In the genomic region with DNA sequence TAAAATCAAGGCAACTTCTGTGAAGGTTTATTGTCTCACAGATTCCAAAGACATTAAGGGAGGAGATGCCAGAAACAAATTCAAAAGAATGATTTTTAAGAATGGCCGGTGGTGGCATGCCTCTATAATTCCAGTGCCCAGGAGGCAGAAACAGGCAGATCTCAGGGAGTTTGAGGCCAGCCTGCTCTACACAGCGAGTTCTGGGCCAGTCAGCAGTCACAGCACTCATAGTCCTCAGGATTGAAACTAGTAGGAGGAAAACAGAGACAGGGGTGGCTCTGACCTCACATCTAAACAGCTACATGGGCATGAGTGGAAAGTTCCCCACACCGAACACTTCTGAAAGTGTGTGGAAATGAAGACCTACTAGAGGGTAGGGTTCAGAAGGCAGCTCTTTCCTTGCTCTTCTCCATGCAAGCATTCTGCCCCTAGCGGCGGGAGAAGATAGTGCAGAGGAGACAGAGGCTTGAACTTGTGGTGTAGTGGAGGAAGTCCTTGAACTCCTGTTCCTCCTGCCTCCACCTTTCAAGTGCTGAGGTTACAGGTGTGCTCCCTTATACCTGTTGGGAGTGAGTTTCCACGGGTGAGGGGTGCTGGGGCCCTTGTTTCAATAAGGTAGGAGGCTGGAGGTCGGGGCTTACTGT, we compare ENCODE assay signal across 10 mouse cellular contexts. TPM values are rescaled to one million over a fixed set of nuclear protein-coding genes. Genes with fewer than 3 reads are reported as not detected.
A peak's percentile ranks its signal among the peaks of the same experiment; 100 is the strongest.
DNase-seq lines count a peak whose midpoint lies in the region; ATAC-seq and TF ChIP-seq lines count a peak whose summit lies in the region.
"Had no signal": no experiment of that assay in that cellular context is flagged by ENCODE, and none has a peak within 500 bp of the region (broad histone marks: within the 10 kb centered on the region; RNA-seq: fewer than 3 reads in every experiment).

No protein-coding gene starts in this region.

- H3K4me3 ChIP-seq in left cerebral cortex, adult 2 months, result no peak overlapping the region
- H3K4me3 ChIP-seq: heart, embryonic 15.5 days; neural tube, embryonic 13.5 days had no signal

- intact Hi-C loops in left cerebral cortex, adult 2 months (cut with DNase I), result no loop called here
- intact Hi-C loops in left cerebral cortex, postnatal 10 days (cut with DNase I), result no loop called here

- H3K27ac ChIP-seq in left cerebral cortex, adult 2 months, result no peak overlapping the region
- H3K27ac ChIP-seq: heart, embryonic 15.5 days; neural tube, embryonic 13.5 days had no signal

- DNase-seq in adrenal gland, adult 2 months, result peak; percentile 11
- DNase-seq in adrenal gland, postnatal 4 days (ENCODE audit: low spot score in 2 of 2), result no peak
- no peak for DNase-seq in left cerebral cortex, adult 2 months (ENCODE audit: extremely low spot score in 1 of 2, low spot score in 2 of 2)
- DNase-seq in left cerebral cortex, postnatal 10 days (ENCODE audit: extremely low spot score in 1 of 2, low spot score in 2 of 2), result no peak
- peak; percentile 42 for DNase-seq in c-Kit-positive CD71-positive TER-119-positive erythroid progenitor cells, embryonic 14.5 days (ENCODE audit: low spot score)
- DNase-seq in frontal cortex, postnatal 36 days (ENCODE audit: low spot score in 2 of 2), result no peak
- no peak for DNase-seq in right cerebral cortex, postnatal 25 days

- peak; percentile 75 for ATAC-seq in megakaryocyte-erythroid progenitor cell, adult 5-6 weeks (replicated peaks; ENCODE audit: low FRiP score, low TSS enrichment, poor library complexity, severe bottlenecking)

- peak; percentile 63 for TF ChIP-seq CTCF in left cerebral cortex, adult 2 months (IDR thresholded peaks at IDR 0.05)

RNA-seq across cellular contexts. Expression of gene S100a7a, which starts 14.2 kb away (rescaled TPM):
- under 1 TPM; 0.43 to 0.45 TPM for total RNA-seq in adrenal gland, adult 2 months (2021)
- 0.12 and 0.21 TPM in 2 replicates for polyA plus RNA-seq in adrenal gland, adult 2 months (2012; rRNA removed)
- total RNA-seq in adrenal gland, postnatal 4 days (2021), result not detected
- total RNA-seq in left cerebral cortex, adult 2 months (2021), result 1 to 10 TPM in 1 of 2 experiments, under 1 TPM in 1; 0.72 to 1.1 TPM
- 1 to 10 TPM in 1 of 2 experiments, under 1 TPM in 1; 0.71 to 2.1 TPM for total RNA-seq in left cerebral cortex, postnatal 10 days (2021)
- total RNA-seq in megakaryocyte-erythroid progenitor cell, adult 5-6 weeks (2014; fragmentation: Nextera tagmentation), result not detected in 2 replicates
- not detected in 2 replicates for total RNA-seq in megakaryocyte-erythroid progenitor cell, adult 5-6 weeks (2017)
- polyA plus RNA-seq: heart, embryonic 15.5 days; neural tube, embryonic 13.5 days had no signal

RNA-seq across cellular contexts. Expression of gene S100a6, which starts 27.0 kb away (rescaled TPM):
- total RNA-seq in adrenal gland, adult 2 months (2021), result 100 to 1,000 TPM in 1 of 2 experiments, 10 to 100 TPM in 1; 29.3 to 101 TPM
- polyA plus RNA-seq in adrenal gland, adult 2 months (2012; rRNA removed), result 43.4 and 55.2 TPM in 2 replicates
- total RNA-seq in adrenal gland, postnatal 4 days (2021), result 10 to 100 TPM; 71.7 to 72.5 TPM
- 10 to 100 TPM; 28.8 to 31.0 TPM for total RNA-seq in left cerebral cortex, adult 2 months (2021)
- total RNA-seq in left cerebral cortex, postnatal 10 days (2021), result 10 to 100 TPM; 24.2 to 31.1 TPM
- 2.0 and 21.9 TPM in 2 replicates for total RNA-seq in megakaryocyte-erythroid progenitor cell, adult 5-6 weeks (2014; fragmentation: Nextera tagmentation)
- total RNA-seq in megakaryocyte-erythroid progenitor cell, adult 5-6 weeks (2017), result 0.94 TPM in 1 of 2 replicates, not detected in the other

RNA-seq across cellular contexts. Expression of gene S100a8, which starts 29.1 kb away (rescaled TPM):
- total RNA-seq in adrenal gland, adult 2 months (2021), result 1 to 10 TPM; 3.2 to 3.6 TPM
- polyA plus RNA-seq in adrenal gland, adult 2 months (2012; rRNA removed), result not detected in 2 replicates
- 100 to 1,000 TPM in 1 of 2 experiments, 10 to 100 TPM in 1; 48.2 to 155 TPM for total RNA-seq in adrenal gland, postnatal 4 days (2021)
- total RNA-seq in left cerebral cortex, adult 2 months (2021), result 1 to 10 TPM in 1 of 2 experiments, not detected in 1; 3.0 TPM
- under 1 TPM in 1 of 2 experiments, not detected in 1; 0.79 TPM for total RNA-seq in left cerebral cortex, postnatal 10 days (2021)
- total RNA-seq in megakaryocyte-erythroid progenitor cell, adult 5-6 weeks (2014; fragmentation: Nextera tagmentation), result 8.8 and 1,388 TPM in 2 replicates
- 75.2 and 207 TPM in 2 replicates for total RNA-seq in megakaryocyte-erythroid progenitor cell, adult 5-6 weeks (2017)

RNA-seq across cellular contexts. Expression of gene S100a5, which starts 31.3 kb away (rescaled TPM):
- total RNA-seq in adrenal gland, adult 2 months (2021), result not detected
- not detected in 2 replicates for polyA plus RNA-seq in adrenal gland, adult 2 months (2012; rRNA removed)
- total RNA-seq in adrenal gland, postnatal 4 days (2021), result not detected
- not detected for total RNA-seq in left cerebral cortex, adult 2 months (2021)
- total RNA-seq in left cerebral cortex, postnatal 10 days (2021), result not detected
- total RNA-seq in megakaryocyte-erythroid progenitor cell, adult 5-6 weeks (2014; fragmentation: Nextera tagmentation), result not detected in 2 replicates
- not detected in 2 replicates for total RNA-seq in megakaryocyte-erythroid progenitor cell, adult 5-6 weeks (2017)
- polyA plus RNA-seq: heart, embryonic 15.5 days; neural tube, embryonic 13.5 days had no signal

RNA-seq across cellular contexts. Expression of gene S100a4, which starts 36.1 kb away (rescaled TPM):
- 10 to 100 TPM in 1 of 2 experiments, 1 to 10 TPM in 1; 3.1 to 20.7 TPM for total RNA-seq in adrenal gland, adult 2 months (2021)
- 0.88 and 1.0 TPM in 2 replicates for polyA plus RNA-seq in adrenal gland, adult 2 months (2012; rRNA removed)
- 10 to 100 TPM; 11.4 to 14.7 TPM for total RNA-seq in adrenal gland, postnatal 4 days (2021)
- 1 to 10 TPM; 4.6 to 4.8 TPM for total RNA-seq in left cerebral cortex, adult 2 months (2021)
- 1 to 10 TPM; 7.1 to 8.1 TPM for total RNA-seq in left cerebral cortex, postnatal 10 days (2021)
- 3.8 TPM in 1 of 2 replicates, not detected in the other for total RNA-seq in megakaryocyte-erythroid progenitor cell, adult 5-6 weeks (2014; fragmentation: Nextera tagmentation)
- total RNA-seq in megakaryocyte-erythroid progenitor cell, adult 5-6 weeks (2017), result 6.7 and 23.6 TPM in 2 replicates
- polyA plus RNA-seq: neural tube, embryonic 13.5 days had no signal

Comparison
In these comparisons a context has a peak if more than half of its experiments do, and no peak if none do; other contexts are left out.
1. DNase-seq: peak in adrenal gland, adult 2 months (single experiment) and c-Kit-positive CD71-positive TER-119-positive erythroid progenitor cells, embryonic 14.5 days (single experiment); none in adrenal gland, postnatal 4 days (0 of 2), left cerebral cortex, adult 2 months (0 of 2), left cerebral cortex, postnatal 10 days (0 of 2), frontal cortex, postnatal 36 days (0 of 2) and right cerebral cortex, postnatal 25 days (single experiment).